Mouse (Mus musculus) telencephalon, adult 2 months (tissue): ENCODE results near the gene Spa17.

Source experiments
- DNase-seq: peaks from one replicate; pipeline ENCODE4 v3.0.0-alpha.2; 2011; ENCODE audit warnings: low read depth, low spot score

Spa17 gene

DNA sequence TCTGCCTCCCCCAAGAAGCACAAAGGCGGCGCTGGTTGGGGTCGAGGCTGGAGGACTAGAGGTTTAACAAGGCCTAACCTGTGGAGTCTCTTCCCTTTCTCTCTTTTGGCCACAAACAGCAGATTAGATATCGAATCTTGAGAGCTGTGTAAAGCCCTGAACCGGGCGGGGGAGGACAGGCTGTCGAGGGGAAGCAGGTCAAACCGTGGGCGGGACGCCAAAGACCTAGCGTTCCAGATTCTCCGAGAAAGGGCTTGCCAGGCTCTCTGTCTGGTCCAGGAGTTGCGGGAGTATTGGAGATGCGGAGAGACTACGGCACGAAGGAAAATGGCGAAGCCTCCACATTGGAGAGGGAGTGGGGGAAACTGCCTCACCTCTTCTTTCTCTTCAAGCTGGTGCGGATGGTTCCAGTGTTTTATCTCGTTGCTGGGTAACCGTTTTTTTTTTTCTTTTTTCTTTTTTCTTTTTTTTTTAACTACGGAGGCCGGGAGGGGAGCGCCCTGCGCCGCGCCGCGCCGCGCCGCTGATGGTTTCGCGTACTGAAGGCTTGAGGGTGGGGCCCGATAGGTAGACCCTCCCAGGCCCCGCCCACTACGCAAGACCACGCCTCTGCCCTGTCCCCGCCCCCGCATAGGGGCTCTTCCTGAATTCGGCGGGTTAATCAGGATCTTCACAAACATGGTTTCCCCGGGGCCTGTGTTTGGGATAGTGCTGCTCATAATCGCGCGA, at the start of gene Spa17:
Gene Spa17, minus strand, starts transcription at position 541 of the 729 bp plus-strand sequence.
- peak; percentile 88 for DNase-seq

DNA sequence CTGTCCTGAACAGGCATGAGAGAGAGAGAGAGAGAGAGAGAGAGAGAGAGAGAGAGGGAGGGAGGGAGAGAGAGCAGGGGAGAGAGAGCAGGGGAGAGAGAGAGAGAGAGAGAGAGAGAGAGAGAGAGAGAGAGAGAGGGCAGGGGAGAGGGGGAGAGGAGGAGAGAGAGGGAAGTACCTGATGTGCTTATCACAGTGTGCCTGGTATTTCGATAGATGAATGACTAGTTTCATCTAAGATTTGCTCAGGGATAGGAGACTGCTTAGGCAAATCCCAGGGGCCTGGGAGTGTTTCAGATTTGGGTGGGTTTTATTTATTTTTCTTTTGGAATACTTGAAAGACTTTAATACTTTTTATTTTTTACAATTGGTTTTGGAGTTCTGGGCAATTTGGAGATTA, 49.7 kb upstream of the Spa17 start:
- no peak for DNase-seq

DNA sequence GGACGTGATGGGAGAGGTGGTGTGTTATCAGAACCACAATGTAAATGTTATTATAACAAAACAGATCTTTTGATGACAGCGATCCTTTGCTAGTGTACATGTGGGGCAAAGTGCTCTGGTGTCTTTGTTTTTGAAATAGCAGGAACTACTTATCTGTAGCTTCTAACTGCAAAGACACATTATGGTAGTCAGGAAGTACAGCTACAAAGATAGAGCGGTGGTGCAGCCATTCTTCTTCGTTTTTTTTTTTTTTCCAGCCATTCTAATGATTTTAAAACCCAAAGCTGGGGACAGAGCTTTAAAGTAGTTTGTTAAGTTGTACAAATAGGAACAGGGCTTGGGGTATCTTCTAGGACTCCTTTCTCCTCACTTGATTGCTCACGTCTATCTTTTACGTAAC, 45.9 kb upstream of the Spa17 start:
- no peak for DNase-seq

DNA sequence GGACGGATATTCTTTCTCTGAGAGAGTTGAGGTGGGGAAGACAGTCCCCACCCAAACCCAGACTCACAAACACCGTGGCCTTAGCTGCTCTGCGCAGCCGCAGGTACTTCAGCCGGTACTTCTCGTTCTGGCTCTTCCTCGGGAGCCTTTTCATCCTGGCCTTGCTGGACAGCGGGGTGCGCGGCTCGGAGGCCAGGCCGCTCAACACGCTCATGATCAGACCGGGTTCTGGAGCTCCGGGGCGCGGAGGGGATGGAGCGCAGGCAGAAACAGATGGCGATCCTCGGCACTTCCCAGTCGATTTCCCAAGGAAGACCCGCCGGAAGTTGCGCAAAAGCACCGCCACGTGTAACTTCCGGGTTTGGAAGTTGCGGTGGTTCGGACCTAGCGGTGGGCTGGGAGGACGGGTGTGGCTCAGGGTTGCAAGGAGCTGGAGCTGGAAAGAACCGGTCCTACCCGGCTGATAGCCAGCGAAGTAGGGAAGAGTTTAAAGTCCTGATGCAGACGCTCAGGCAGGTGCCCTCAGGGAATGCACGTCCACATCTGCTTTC, 43.5 kb upstream of the Spa17 start, which contains the start of gene Tbrg1:
Gene Tbrg1, minus strand, starts transcription at position 382 of the 551 bp plus-strand sequence.
- no peak for DNase-seq

DNA sequence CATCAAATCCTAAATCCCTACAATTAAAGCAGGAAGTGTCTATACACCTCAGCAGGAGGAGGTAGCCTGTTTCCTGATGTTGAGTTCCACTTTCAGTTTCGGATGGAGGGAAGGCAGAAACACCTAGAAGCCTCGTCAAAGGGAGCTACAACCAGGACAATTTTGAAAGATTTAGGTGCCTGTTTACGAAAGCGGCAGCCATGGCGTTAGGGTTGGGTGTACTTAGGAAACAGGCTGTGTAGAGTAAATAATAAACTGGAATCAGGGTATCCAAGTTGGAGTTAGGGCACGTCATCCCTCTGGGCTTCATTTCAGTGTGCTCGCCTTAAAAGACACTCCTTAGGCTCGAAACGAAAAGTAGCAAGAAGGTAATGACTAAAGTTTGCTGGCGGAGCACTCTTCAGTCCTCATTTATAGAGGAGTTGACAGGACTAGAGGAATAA, 42.9 kb upstream of the Spa17 start:
- no peak for DNase-seq

DNA sequence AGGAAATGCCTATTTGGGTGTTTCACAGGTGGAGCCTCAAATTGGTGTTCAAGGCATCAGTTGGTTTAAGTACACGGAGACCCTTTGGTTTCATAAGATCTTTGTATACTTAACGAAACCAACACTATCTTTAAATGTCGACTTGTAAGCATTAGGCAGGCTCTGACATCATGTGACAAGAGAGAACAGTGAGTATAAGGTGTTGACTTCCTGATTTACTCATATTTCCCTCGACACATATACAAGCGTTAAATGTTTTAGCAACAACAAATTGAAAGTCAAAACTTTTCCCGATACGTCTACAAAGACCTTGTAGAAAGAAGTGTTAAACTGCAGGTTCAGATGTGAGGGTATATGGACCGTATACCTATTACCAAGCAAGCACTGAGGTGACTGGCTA, 42.4 kb upstream of the Spa17 start:
- no peak for DNase-seq

DNA sequence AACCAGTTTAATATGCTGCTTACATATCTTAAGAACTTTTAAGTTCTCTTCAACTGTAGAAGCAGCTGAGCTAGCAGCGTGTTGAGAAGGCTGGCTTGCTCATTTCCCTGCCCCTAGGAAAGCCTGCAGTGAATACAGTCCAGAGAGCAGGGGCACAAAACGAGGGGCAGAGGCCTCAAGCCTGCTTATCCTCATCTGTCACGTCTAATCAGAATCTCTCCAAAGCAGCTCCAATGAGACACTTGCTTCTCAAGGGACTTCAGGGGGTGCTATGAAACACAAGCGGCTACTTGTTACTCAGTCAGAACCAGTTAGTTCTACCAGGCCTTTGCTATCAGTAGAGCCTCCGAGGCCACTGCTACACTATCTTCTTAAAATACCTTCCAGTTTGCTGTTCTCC, 40.3 kb upstream of the Spa17 start:
- no peak for DNase-seq

DNA sequence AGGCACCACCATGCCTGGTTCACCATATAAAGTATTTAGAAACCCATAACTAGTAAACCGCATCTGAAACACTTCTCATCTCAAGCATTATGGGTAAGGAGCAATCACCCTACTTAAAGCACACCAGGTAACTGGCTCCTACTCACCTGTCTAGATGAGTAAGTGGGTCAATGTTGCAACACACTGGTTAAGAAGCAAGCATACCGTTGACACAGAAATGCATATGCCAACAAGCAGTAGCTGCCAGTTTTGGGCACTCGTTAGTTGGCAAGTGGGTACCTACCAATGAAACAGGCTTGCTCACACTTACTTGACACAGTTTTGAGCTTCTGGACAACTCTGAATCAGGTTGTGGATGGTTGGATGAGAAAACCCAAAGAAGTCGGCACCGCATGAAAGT, 37.1 kb upstream of the Spa17 start:
- DNase-seq = no peak

DNA sequence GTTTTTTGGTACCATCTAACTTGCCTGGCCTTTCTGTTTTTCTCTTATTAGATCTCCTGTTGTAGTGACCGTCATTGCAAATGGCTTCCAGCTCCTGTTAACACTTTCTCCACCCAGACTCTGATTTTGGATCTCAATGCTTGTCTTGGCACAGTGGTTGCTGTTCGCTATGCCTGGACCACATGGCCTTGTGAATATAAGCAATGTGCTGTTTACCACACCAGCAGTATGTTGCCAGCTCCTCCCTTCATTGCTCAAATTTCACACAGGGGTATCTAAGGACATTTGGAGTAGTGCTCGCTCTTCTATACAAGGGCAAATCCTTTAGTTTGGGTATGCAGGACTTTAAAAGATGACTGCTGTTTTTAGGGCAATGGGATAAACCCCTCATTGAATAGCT, 32.7 kb upstream of the Spa17 start:
- DNase-seq = no peak

DNA sequence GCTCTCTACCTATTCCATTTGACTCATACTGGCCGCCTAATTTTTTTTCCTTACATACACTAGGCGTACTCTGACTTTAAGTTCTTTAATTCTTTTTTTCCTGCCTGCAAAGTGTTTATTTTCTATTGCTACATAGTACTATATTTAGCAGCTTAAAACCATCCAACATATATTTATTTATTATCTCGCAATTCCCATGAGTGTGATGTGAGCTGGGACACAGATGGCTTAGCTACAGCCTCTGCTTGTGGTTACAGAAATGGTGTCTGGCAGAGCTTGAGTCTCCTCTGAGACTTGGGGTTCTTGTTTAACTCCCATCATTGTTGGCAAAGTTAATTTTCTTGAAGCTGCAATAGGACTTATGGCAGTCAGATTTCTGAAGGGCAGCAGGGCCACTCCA, 25.2 kb upstream of the Spa17 start:
- DNase-seq = no peak

DNA sequence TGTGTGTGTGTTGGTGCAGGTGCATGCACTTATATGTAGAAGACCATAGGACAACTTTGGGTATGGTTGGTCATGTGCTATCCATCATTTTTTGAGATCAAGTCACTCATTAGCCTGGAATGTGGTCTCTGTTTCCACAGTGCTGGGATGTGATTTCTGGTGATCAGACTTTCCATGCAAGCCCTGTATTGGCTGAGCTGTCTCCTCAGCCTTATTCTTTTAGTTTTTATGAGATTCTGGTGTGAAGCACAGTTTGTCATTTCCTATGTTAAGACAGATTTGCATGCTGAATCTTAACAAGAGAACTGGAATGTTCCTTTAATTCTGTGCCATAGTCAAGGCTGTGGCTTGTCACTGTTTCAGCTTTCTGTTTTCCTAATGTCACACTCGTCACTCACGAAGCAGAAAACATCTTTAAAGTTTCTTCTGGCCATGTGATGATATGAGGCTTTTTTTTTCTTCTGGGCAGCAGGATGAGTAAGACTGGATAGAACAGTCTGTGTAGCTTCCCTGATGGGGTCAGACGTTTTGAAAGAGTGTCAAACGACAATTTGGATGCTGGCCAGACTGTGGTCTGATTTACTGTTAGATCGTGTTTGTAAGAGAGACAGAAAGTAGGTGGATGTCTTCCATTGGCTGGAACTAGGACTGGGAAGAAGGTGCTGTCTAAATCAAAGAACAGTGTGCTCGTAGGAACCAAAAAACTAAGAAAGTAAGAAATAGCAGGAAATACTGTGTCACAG, 23.4 kb upstream of the Spa17 start:
- DNase-seq = no peak

DNA sequence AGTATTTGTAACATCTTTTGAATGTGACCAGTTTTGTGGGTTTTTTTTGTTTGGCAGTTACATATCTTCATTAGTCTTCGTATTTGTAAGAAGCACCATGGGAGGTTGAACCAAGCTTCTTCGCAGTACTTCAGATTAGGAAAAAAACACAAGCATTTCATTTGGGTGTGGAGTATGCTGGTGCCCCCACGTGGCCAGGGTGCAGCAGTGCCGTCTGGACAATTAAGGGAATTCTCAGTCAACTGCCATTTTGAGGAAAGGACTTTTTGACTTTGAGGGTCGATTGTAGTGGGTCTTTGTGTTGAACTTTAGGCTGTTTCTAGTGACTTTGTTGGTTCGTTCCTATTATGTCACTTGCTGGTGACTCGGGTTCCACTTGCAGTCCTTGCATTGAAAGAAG, 22.8 kb upstream of the Spa17 start:
- DNase-seq = no peak

DNA sequence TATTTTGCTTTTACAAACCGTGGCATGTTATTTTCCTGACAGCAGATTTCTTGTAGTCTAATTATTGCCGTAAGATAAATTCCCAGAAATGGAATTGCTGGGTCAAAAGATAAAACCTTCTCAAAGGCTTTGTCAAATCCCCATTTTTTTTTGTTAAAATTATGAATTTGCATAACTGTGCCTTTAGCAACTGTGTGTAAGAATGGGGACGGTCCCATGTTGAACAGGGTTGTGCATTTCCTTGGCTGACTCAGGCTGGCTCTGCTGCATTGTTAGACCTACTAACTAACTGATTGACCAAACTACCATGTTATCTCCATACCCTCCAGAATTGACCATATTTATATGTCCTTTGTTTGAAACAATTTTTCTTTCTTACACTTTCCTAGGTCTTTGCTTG, 20.7 kb upstream of the Spa17 start:
- no peak for DNase-seq

DNA sequence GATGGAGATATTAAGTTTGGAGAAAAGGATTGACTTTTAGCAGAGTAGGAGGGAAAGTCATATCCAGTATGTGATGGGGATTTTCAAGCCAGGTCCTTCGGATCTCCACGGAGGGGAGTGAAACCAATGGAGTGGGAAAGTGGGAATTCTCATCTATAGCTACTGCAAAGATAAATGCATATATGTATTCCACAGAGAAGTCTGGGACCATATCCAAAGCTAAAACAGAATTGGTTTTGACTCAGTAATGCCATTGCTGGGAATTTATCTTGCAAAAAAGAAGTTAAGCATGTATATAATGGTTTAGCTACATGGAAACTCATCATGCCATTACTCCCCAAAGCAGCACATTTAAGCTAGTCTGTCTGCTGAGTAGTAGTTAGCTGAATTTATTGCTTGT, 18.8 kb upstream of the Spa17 start:
- DNase-seq = no peak

DNA sequence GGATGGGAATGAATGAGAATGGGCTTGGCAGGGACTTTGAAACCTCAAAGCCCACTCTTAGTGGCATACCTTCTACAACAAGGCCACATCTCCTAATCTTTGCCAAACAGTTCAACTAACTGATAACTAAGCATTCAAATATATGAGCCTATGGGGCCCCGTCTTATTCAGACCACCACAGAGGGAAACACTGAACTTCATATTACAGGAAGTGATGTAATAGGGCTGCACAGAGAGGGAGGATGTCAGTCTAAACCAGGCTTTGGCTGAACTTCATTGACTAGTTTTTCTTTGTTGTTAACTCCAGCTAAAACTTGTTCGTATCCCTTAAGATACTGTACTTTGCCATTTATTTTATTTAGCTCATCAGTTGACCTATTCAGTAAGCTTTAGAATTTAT, 16.4 kb upstream of the Spa17 start:
- no peak for DNase-seq

DNA sequence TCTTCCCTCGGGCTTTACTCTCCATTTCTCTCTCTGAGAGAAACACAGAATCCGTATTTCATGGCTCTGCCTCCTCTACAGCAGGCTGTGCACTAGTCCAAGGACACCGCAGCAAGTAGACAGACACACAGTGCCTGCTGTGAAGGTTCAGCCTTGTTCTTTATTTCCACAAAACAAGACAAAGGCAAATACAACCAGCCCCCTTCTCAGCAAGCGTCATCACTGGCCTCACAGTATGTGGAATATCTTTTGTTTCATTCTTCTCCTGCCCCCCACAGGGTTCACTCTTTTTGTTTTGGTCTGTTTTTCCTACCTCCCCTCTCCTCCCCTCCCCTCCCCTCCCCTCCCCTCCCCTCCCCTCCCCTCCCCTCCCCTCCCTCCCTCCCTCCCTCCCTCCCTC, 15.1 kb upstream of the Spa17 start:
- DNase-seq = no peak

DNA sequence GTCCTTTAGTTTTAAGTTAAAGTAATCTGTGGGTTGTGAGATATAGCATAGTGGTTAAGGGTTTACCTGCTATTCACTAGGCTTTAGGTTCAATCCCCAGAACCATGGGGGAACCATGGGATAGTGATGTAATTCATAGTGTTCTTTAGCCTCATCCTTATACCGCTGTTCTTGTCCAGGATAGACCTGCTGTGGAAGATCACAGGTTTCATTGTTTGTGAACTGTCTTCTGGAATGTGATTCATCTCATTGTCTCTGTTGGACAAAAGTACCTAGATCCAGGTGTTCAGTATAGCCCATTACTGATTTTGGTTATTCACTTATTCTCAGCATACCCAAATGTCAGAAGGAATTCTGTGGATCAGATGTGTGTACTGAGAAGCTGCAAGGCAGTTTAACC, 13.7 kb upstream of the Spa17 start:
- no peak for DNase-seq

DNA sequence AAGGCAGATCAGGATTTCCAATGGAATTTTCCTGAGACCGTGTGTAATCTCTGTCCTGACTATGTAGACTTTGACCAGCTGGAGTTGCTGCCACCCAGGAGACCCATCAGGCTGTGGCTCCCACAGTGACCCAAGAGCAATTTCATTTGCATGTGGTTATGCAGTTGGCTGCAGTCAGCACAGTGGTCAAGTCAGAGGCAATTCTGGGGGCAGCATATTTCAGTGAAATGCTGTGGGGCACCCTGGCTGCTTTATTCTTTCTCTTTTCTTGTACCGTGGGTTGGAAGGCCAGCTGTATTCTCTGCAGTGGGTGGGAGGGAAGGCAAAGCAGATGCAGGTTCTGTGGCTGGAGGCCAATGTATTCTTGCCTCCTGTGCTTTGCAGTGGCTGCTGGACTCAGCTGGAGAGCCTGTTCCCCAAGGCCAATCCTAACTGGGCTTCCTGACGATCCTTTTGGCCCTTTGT, 12.6 kb upstream of the Spa17 start:
- no peak for DNase-seq

DNA sequence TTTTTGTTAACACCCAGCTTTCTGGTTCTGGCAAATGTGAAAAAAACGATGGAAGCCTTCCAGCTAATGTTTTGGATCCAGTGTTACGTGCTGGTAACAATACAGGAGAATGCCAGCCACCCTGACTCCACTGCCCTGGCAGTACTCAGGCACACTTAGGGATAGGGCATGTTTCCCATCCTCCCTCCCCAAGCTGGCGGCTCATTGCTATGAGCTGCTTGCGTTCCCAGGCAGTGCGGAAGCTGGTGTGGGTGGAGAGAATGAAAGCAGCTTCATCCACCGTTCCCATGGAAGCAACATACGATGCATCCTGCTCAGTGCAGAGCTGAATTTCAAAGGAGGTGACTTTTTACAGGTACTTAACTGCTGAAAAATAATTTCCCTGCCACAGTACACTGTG, 12.1 kb upstream of the Spa17 start:
- DNase-seq = peak; percentile 94

DNA sequence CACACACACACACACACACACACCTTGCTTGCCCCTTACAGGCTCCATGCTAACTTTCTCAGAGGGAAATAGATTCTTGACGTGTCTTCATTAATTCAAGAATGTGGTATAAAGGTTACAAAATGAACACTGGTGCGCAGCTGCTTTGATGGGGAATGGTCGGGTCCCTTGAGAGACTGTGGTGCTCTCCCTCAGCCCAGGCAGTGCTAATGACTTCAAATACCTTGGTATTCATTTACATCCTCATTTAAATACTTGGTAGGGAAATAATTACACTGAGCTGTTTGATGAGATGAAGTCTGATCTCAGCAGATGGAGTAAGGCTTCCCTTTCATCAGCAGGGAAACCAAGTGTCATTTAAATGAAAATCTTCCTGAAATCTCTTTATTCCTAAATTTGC, 11.6 kb upstream of the Spa17 start:
- DNase-seq = no peak

DNA sequence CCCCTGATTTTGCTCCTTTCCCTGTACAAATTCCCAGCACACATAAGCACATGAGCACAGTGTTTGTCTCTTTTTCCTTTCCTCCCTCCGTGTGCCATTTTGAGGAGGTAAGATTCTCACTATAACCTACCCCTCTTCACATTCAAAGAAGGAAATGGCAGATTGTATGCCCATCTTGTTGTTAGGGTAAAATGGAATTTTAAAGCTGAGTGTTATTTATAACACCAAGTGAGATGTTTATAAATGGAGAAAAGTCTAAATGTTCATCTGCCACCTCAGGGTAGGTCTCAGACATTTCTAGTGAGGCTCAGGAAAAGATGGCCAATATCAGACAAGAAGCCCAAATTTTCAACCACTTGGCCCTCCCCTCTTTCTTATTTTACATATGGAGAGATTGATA, 11.0 kb upstream of the Spa17 start:
- no peak for DNase-seq

DNA sequence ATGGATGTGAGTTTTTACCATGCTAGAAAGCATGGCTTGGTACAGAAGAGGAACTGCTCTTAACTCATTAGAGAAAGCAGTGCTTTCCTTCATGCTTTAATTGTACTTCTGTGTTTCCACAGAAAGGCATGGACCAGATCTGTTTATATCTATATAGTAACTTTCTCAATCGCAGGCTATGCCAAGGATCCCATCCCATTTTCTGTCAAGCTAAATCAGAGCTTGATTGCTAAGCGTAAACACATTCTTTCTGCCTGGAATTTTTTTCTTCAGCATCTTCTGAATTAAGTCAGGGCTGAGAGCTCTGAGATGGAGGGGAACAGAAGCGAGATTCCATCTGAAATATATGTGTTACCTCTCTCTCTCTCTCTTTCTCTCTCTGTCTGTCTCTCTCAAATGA, 10.5 kb upstream of the Spa17 start:
- no peak for DNase-seq

DNA sequence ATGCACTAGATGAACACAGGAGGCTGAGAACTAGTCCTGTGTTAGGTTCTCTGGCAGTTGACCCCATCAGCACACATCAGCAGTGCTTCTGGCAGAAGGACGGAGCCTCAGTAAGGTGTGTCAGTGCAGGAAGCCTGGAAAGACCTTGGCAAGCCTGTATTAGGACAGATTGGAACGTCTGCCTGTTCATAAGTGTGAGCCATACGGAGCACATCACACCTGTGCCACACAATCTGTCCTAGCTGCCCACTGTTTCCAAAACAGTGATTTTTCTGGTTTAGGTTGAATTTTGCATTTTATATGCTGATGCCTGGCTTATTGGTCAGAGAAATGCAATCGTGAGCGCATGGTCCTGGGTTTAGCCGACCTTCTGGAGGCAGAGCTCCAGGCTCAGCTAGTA, 7.8 kb upstream of the Spa17 start:
- DNase-seq = peak; percentile 59
